Mouse (Mus musculus): ENCODE measurements at regions not wholly inside any gene's neighbourhood (a gene's known extent, or its start where the extent isn't known, plus 50 kb on each side); places are given as distances from the start of the nearest gene placed in this dataset.

DNA sequence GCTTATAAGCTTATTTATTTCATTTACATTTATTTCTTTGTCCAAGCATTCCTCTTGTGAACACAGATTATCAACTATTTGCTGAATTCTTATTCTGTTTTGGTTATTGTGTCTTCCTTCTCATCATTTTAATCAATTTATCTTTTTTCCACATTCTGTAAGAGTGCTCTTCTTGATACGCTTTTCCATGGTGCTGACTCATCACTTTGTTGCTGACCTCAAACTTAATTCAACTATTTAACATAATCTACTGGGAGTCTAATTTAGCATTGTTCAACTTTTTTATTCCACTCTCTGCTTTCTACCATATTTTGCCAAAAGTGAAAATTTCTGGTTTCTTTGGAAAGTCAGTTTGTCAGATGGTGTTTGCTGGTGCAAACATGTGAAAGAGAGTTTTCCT is 139.7 kb upstream of the Ngly1 start:
- 90% methylated on average over 1 of the region's 1 CpGs for WGBS
- ATAC-seq (ENCODE audit: low FRiP score, low read depth): no peak
- Histone ChIP-seq H3K9ac (replicated peaks) (no peak overlapping the region), H3K9me3 (no peaks in the 10 kb centered on the region), H3K4me1 (no peaks in the 10 kb centered on the region), H3K36me3 (no peaks in the 10 kb centered on the region), H3K4me3 (no peak overlapping the region), H3K4me2 (replicated peaks) (no peak overlapping the region), H3K27ac (replicated peaks) (no peak overlapping the region), H3K27me3 (no peaks in the 10 kb centered on the region)

DNA sequence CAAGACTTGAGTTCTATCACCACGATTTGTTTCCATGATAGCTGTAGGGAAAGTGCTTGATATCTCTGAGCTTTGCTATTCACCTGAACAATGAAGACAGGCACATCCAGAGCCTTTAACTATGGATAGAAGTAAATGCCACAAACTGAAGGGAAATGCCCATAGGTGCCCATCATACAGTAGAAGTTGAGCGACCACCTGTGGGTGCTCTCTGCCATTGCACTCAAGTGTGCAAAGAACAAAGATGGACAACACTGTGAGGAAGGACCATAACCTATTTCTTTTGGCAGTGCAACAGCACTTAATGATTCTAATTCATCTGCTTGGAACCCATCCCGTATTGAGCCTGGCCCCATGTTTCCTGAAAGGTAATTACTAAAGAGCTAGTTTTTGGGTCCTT is 116.4 kb upstream of the Ngly1 start:
- no peaks in the 10 kb centered on the region for H3K27me3 ChIP-seq

DNA sequence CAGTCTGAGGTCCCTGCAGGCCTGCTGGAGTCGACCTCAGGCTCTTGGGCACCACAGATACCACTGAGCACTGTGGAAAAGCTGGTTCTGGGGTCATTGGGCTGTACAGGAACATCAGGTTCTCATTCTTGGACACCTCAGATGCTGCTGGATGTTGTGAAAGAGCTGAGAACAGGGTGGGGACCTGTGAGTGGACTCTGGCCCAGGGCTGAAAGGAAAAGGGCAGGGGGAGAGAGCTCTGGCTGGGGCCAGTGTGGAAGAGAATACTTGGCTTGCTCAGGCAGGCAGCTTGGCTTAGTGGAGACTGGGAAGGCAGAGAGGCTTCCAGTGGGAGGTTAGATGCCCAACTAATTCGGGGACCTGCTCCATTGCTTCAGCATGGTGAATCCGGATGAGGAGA is 115.7 kb upstream of the Ngly1 start:
- no peaks in the 10 kb centered on the region for H3K36me3 ChIP-seq
- H3K4me2 ChIP-seq (replicated peaks): no peak overlapping the region
- no peak overlapping the region for H3K4me3 ChIP-seq
- H3K4me1 ChIP-seq: no peaks in the 10 kb centered on the region
- H3K27me3 ChIP-seq: no peaks in the 10 kb centered on the region
- no peaks in the 10 kb centered on the region for H3K9me3 ChIP-seq
- ATAC-seq (ENCODE audit: low FRiP score, low read depth): no peak
- WGBS: 73% methylated on average over 3 of the region's 3 CpGs
- no peak overlapping the region for H3K9ac ChIP-seq (replicated peaks)
- H3K27ac ChIP-seq (replicated peaks): no peak overlapping the region

More for the DNA sequence above, 116.4 kb upstream of the Ngly1 start:
- ATAC-seq (ENCODE audit: low FRiP score, low read depth): no peak
- Histone ChIP-seq H3K36me3 (no peaks in the 10 kb centered on the region), H3K27ac (replicated peaks) (no peak overlapping the region), H3K9me3 (no peaks in the 10 kb centered on the region), H3K4me1 (no peaks in the 10 kb centered on the region), H3K4me2 (replicated peaks) (no peak overlapping the region), H3K4me3 (no peak overlapping the region), H3K9ac (replicated peaks) (no peak overlapping the region)
- 91% methylated on average over 3 of the region's 3 CpGs for WGBS

DNA sequence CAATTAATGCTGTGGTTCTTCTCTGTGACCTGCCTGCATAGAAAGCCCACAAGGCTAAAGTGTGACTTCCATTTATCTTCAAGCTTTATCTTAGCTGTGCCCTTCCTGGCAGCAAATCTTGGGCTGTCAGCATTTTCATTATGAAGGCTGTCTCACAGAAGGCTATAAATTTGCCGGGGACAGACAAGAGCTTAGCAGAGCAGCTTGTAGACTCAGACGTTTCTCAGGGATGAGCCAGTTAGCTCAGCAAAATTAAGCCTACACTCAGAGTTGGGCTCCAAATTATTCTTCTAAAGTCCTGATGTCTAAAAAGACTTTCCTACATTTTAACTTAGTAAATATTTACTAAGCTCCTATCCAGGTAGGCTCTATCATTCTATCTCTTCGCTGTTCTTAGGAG is 112.9 kb upstream of the Ngly1 start:
- no peak overlapping the region for H3K27ac ChIP-seq (replicated peaks)
- no peak overlapping the region for H3K9ac ChIP-seq (replicated peaks)
- no peaks in the 10 kb centered on the region for H3K9me3 ChIP-seq
- no peaks in the 10 kb centered on the region for H3K27me3 ChIP-seq
- WGBS: 83% methylated on average over 3 of the region's 3 CpGs
- ATAC-seq (ENCODE audit: low FRiP score, low read depth): no peak
- H3K4me3 ChIP-seq: no peak overlapping the region
- H3K36me3 ChIP-seq: no peaks in the 10 kb centered on the region
- no peak overlapping the region for H3K4me2 ChIP-seq (replicated peaks)
- no peaks in the 10 kb centered on the region for H3K4me1 ChIP-seq

DNA sequence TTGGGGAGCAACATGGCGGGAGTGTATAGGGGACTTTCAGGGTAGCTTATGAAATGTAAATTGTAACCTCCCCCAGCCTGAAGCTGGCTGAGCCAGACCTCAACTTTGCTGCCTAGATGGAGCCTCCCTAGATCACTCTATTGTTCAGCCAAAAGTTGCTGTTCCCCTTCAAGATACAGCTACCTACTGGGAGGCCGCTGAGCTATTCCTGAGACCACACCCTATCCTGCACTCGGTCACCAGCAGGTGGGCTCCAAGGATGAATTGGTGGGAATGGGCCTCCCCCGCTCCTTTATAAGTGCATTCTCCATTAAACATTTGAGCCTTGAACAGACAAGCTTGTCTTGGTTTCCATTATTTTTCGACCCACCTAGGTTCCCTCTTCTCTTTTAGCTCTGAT is 104.8 kb upstream of the Ngly1 start:
- 82% methylated on average over 5 of the region's 5 CpGs for WGBS
- ATAC-seq (ENCODE audit: low FRiP score, low read depth): no peak

DNA sequence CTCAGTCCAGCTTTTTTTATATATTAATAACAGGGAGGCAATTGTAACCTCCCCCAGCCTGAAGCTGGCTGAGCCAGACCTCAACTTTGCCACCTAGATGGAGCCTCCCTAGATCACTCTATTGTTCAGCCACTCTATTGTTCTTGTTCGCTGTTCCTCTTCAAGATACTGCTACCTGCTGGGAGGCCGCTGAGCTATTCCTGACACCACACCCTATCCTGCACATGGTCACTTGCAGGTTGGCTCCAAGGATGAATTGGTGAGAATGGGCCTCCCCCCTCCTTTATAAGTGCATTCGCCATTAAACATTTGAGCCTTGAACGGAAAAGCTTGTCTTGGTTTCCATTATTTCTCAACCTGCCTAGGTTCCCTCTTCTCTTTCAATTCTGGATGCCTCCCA is 102.3 kb upstream of the Ngly1 start:
- H3K4me1 ChIP-seq: no peaks in the 10 kb centered on the region
- H3K27ac ChIP-seq (replicated peaks): no peak overlapping the region
- WGBS: 39% methylated on average over 4 of the region's 4 CpGs
- no peaks in the 10 kb centered on the region for H3K27me3 ChIP-seq
- ATAC-seq (ENCODE audit: low FRiP score, low read depth): no peak
- no peak overlapping the region for H3K4me3 ChIP-seq
- H3K4me2 ChIP-seq (replicated peaks): no peak overlapping the region
- no peaks in the 10 kb centered on the region for H3K9me3 ChIP-seq
- no peaks in the 10 kb centered on the region for H3K36me3 ChIP-seq
- no peak overlapping the region for H3K9ac ChIP-seq (replicated peaks)

More for the DNA sequence above, 104.8 kb upstream of the Ngly1 start:
- Histone ChIP-seq H3K36me3 (no peaks in the 10 kb centered on the region), H3K4me2 (replicated peaks) (no peak overlapping the region), H3K4me1 (no peaks in the 10 kb centered on the region), H3K4me3 (no peak overlapping the region), H3K27ac (replicated peaks) (no peak overlapping the region), H3K27me3 (no peaks in the 10 kb centered on the region), H3K9ac (replicated peaks) (no peak overlapping the region), H3K9me3 (no peaks in the 10 kb centered on the region)

DNA sequence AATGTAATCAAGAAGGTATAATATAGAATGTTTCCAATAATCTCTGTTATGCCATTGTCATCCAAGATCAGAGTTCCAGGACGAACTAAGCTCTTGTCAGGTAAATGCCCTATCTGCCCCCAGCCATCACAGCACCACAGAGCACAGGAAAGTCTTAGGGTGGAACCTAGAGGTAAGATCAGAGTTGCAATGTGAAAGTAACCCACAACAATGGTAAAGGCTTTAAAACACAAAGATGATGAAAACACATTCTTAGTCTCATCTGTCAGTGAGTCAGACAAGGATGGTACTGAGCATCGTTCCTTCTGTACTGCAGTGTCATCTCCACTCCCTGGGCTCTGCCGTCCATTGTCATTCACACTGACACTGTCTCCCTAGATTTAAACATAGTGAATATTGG is 97.3 kb upstream of the Ngly1 start:
- Histone ChIP-seq H3K4me3 (no peak overlapping the region), H3K9ac (replicated peaks) (no peak overlapping the region), H3K4me1 (no peaks in the 10 kb centered on the region), H3K27ac (replicated peaks) (no peak overlapping the region), H3K36me3 (no peaks in the 10 kb centered on the region), H3K9me3 (no peaks in the 10 kb centered on the region), H3K27me3 (no peaks in the 10 kb centered on the region), H3K4me2 (replicated peaks) (no peak overlapping the region)
- 86% methylated on average over 3 of the region's 3 CpGs for WGBS
- no peak for ATAC-seq (ENCODE audit: low FRiP score, low read depth)

DNA sequence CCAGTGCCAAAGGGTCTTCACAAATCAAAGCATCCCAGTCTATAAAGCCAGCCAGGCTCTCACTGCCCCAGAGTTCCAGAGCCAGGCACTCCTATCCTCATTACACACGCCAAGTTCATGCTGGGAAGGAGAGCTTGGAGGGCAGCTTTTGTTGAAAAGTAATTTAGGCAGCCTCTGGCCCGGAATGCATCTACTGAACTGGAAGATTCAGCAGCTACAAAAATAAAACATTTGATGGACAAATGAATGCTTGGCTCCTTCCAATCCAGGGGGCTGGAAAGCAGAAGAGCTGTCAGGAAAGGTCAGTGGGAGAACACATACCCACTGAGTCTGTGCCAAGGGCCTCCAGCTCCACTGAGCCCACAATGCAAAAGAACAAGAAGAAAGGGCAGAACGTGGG is 96.4 kb upstream of the Ngly1 start:
- H3K27ac ChIP-seq (replicated peaks): no peak overlapping the region
- H3K4me1 ChIP-seq: no peaks in the 10 kb centered on the region
- H3K9ac ChIP-seq (replicated peaks): no peak overlapping the region
- WGBS: 56% methylated on average over 3 of the region's 3 CpGs
- no peak overlapping the region for H3K4me2 ChIP-seq (replicated peaks)
- no peaks in the 10 kb centered on the region for H3K36me3 ChIP-seq
- ATAC-seq (ENCODE audit: low FRiP score, low read depth): no peak
- no peak overlapping the region for H3K4me3 ChIP-seq
- no peaks in the 10 kb centered on the region for H3K27me3 ChIP-seq
- no peaks in the 10 kb centered on the region for H3K9me3 ChIP-seq

DNA sequence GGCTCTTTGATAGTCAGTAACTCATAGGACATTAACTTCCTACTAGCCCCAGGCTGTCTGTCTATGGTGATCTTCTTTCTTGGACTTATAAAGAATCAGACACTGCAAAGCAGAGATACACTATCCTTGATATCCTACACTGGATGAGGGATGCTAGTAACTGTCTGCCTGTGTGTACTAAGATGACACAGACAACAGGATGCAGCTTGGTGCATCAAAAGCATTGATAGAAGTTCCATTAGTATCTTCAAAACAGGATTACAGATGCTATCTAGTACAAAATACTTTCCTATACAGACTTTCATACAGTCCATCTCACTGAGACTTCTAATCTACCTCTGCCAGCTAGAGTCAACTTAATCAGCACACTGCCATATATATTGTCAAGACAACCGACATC is 94.0 kb upstream of the Ngly1 start:
- H3K27me3 ChIP-seq: no peaks in the 10 kb centered on the region
- WGBS: 95% methylated on average over 1 of the region's 1 CpGs
- H3K4me1 ChIP-seq: no peaks in the 10 kb centered on the region
- no peak overlapping the region for H3K4me3 ChIP-seq
- no peak overlapping the region for H3K4me2 ChIP-seq (replicated peaks)
- no peak for ATAC-seq (ENCODE audit: low FRiP score, low read depth)
- H3K9ac ChIP-seq (replicated peaks): no peak overlapping the region
- H3K36me3 ChIP-seq: no peaks in the 10 kb centered on the region
- no peaks in the 10 kb centered on the region for H3K9me3 ChIP-seq
- H3K27ac ChIP-seq (replicated peaks): no peak overlapping the region

DNA sequence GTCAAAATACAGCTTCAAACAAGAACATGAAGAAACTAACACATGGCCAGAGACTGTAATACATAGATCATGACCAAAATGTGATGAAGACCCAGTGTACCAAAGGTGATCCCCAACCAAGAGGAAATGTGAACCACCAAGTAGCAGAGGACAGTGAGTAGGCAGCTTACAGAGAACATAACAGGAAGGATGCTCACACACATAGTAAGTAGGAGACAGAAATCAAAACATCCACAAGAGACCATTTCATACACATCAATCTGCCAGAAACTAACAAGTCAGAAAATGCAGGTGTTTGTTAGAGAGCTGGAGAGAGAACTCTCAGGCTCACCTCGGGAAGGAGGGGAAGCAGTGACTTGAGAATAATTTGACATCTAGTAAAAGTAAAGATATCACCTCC is 78.9 kb upstream of the Ngly1 start:
- no peaks in the 10 kb centered on the region for H3K9me3 ChIP-seq
- no peaks in the 10 kb centered on the region for H3K4me1 ChIP-seq
- ATAC-seq (ENCODE audit: low FRiP score, low read depth): no peak
- H3K36me3 ChIP-seq: no peaks in the 10 kb centered on the region
- H3K4me2 ChIP-seq (replicated peaks): no peak overlapping the region
- no peaks in the 10 kb centered on the region for H3K27me3 ChIP-seq
- no peak overlapping the region for H3K27ac ChIP-seq (replicated peaks)
- no peak overlapping the region for H3K4me3 ChIP-seq
- H3K9ac ChIP-seq (replicated peaks): no peak overlapping the region
- WGBS: 86% methylated on average over 1 of the region's 1 CpGs

DNA sequence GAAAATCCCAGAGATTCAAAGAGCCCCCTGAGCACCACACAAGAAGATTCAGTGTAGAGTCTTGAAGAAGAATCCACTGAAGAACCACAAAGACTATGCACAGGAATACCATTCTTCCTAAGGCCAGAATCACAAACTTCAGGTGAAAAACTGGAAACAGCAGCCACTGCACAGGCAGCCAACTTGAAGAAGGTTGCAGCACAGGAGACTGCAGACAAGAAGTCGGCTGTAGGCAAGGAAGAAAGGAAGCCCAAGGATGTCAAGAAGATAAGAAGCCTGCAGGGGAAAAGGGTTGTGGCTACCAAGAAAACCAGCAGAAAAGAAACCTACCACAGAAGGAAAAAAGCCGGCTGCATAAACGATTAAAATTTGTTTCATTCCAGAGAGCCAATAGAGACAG is 76.8 kb upstream of the Ngly1 start:
- 83% methylated on average over 3 of the region's 3 CpGs for WGBS
- no peak for ATAC-seq (ENCODE audit: low FRiP score, low read depth)

DNA sequence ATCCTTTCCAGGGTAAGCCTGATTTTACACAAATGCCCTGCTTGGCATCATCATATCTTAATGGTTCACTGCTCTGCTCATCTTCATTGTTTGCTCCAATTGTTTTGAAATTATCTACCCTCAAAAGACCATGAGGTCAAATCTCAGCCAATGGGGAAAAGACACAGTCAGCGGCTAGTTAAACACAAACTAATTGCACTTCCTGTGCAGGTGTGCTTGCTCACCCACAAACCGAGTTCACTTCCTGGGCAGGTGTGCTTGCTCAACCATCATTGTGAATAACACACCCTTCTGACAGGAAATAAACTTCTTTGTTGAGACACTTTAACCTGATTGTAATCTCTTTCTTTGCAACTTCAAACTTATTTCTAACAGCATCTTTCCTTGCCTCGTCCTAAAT is 75.8 kb upstream of the Ngly1 start:
- 81% methylated on average over 3 of the region's 3 CpGs for WGBS
- Histone ChIP-seq H3K27ac (replicated peaks) (no peak overlapping the region), H3K9ac (replicated peaks) (no peak overlapping the region), H3K36me3 (no peaks in the 10 kb centered on the region), H3K4me2 (replicated peaks) (no peak overlapping the region), H3K4me3 (no peak overlapping the region), H3K9me3 (0 out of 2 replicates have a peak, but pooled peaks cover 4% of the 10 kb centered on the region), H3K27me3 (no peaks in the 10 kb centered on the region), H3K4me1 (no peaks in the 10 kb centered on the region)
- ATAC-seq (ENCODE audit: low FRiP score, low read depth): no peak

More for the DNA sequence above, 76.8 kb upstream of the Ngly1 start:
- Histone ChIP-seq H3K27ac (replicated peaks) (no peak overlapping the region), H3K36me3 (no peaks in the 10 kb centered on the region), H3K4me2 (replicated peaks) (no peak overlapping the region), H3K4me1 (no peaks in the 10 kb centered on the region), H3K4me3 (no peak overlapping the region), H3K9me3 (0 out of 2 replicates have a peak, but pooled peaks cover 4% of the 10 kb centered on the region), H3K27me3 (no peaks in the 10 kb centered on the region), H3K9ac (replicated peaks) (no peak overlapping the region)

DNA sequence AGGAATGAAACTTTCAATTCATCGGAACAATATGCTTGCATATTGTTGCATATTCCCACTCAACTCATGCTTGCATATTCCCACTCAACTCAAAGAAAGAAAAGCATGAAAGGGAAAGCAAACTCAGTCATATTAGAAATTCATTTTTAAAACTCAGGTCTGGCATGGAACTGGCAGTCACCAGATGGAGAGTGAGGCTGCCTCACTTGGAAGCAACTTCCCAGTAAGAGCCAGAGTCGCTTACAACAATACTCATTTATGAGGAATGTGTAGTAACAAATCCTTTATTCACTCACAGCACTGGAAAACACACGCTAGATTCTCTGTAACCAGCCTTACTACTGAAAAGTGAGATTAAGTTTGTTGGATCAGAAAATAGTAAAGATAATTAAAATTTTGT is 70.9 kb upstream of the Ngly1 start:
- 93% methylated on average over 3 of the region's 3 CpGs for WGBS
- no peak for ATAC-seq (ENCODE audit: low FRiP score, low read depth)
- Histone ChIP-seq H3K27me3 (no peaks in the 10 kb centered on the region), H3K9ac (replicated peaks) (no peak overlapping the region), H3K9me3 (0 out of 2 replicates have a peak, but pooled peaks cover 4% of the 10 kb centered on the region), H3K36me3 (no peaks in the 10 kb centered on the region), H3K27ac (replicated peaks) (no peak overlapping the region), H3K4me2 (replicated peaks) (no peak overlapping the region), H3K4me1 (no peaks in the 10 kb centered on the region), H3K4me3 (no peak overlapping the region)
